Mouse (Mus musculus): ENCODE data around the gene Rnf217. TPM values are rescaled to one million over a fixed set of nuclear protein-coding genes. Genes with fewer than 3 reads are reported as not detected.
A peak's percentile ranks its signal among the peaks of the same experiment; 100 is the strongest.

Gene Rnf217
- polyA plus RNA-seq, 1 experiment from 2014 or later, result 1.7 TPM

DNA sequence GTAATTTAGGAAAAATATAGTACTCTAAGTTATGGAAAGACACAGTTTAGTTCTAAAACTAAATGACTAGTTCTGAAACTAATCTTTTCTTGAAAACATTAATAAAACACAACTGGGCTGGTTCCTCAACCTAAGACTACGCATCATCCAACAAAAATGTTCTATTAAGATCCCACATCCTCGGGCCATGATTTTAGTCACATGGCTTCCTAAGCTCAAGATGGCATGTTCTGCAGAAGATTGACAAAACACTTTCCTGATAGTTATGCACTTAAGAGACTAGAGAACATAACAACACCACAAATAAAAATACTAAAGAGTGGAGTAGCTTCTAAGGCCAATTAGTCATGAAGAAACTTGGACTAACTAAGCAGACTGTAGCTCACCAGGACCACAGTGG, 76.2 kb downstream of the Rnf217 start:
- Histone ChIP-seq H3K36me3 (ENCODE audit: control insufficient read depth, insufficient read depth, low read length) (no peaks in the 10 kb centered on the region), H3K9me3 (ENCODE audit: control insufficient read depth, low read length) (no peaks in the 10 kb centered on the region), H3K9ac (ENCODE audit: low read length) (no peak overlapping the region), H3K27me3 (ENCODE audit: control insufficient read depth, insufficient read depth, low read length) (no peaks in the 10 kb centered on the region), H3K4me3 (ENCODE audit: low read depth, low read length) (no peak overlapping the region), H3K4me1 (ENCODE audit: control insufficient read depth, insufficient read depth, low read length) (peaks cover 6% of the 10 kb centered on the region; the same call in 1 of the 2 replicates), H3K27ac (replicated peaks; ENCODE audit: low read depth, low read length) (no peak overlapping the region), H3K4me2 (ENCODE audit: low read depth, severe bottlenecking) (no peak overlapping the region)
- WGBS, result 90% methylated on average over 2 of the region's 2 CpGs
- DNase-seq (ENCODE audit: low spot score) (no peak), ATAC-seq (ENCODE audit: insufficient number of reproducible peaks, low FRiP score, low TSS enrichment, low read depth) (no peak)

DNA sequence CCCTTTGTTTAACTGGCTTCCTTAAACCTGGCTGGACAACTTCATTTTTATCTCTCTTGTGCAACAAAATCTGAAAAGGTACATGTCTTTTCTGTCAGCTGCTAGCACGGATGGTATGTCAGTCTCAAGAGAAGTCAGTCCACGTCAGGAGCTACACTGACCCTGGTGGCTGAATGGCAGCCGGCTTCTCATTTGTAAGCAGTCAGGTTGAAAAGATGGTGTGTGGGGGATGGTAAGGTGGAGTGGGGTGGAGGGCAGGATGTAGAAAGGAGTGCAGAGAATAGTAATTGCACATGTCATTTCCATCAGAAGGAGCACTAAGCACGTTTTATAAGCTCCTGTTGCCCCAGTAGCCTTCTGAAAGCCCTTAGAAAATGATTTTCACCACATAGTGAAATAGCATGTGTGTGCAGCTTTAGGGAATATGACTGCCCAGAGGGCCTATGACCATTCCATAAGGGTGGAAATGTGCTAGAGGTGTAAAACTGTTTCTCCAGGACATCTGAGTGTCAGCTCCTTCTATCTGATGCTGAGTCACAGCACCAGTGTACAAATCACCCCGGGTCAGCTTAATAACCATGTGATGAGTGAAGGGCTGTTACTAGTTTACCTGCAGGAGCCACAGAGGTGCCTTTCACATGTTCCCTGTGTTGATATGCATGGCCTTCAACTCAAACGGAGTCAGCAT, 80.5 kb downstream of the Rnf217 start:
- H3K36me3 ChIP-seq (ENCODE audit: control insufficient read depth, insufficient read depth, low read length), result no peaks in the 10 kb centered on the region
- no peaks in the 10 kb centered on the region for H3K27me3 ChIP-seq (ENCODE audit: control insufficient read depth, insufficient read depth, low read length)
- no peak overlapping the region for H3K4me3 ChIP-seq (ENCODE audit: low read depth, low read length)
- no peaks in the 10 kb centered on the region for H3K9me3 ChIP-seq (ENCODE audit: control insufficient read depth, low read length)
- H3K4me1 ChIP-seq (ENCODE audit: control insufficient read depth, insufficient read depth, low read length), result peaks cover 6% of the 10 kb centered on the region; the same call in 1 of the 2 replicates
- no peak overlapping the region; the same call in 1 of the 2 replicates for H3K27ac ChIP-seq (replicated peaks; ENCODE audit: low read depth, low read length)
- no peak for ATAC-seq (ENCODE audit: insufficient number of reproducible peaks, low FRiP score, low TSS enrichment, low read depth)
- WGBS, result 31% methylated on average over 6 of the region's 6 CpGs
- no peak overlapping the region for H3K4me2 ChIP-seq (ENCODE audit: low read depth, severe bottlenecking)
- DNase-seq (ENCODE audit: low spot score), result peak; percentile 27
- no peak overlapping the region for H3K9ac ChIP-seq (ENCODE audit: low read length)

- no peak overlapping the region for H3K27ac ChIP-seq (replicated peaks; ENCODE audit: low read depth, low read length)
- H3K36me3 ChIP-seq (ENCODE audit: control insufficient read depth, insufficient read depth, low read length), result no peaks in the 10 kb centered on the region
- H3K9ac ChIP-seq (ENCODE audit: low read length), result no peak overlapping the region
- H3K27me3 ChIP-seq (ENCODE audit: control insufficient read depth, insufficient read depth, low read length), result no peaks in the 10 kb centered on the region
- ATAC-seq (ENCODE audit: insufficient number of reproducible peaks, low FRiP score, low TSS enrichment, low read depth), result no peak
- 92% methylated on average over 3 of the region's 3 CpGs for WGBS
- DNase-seq (ENCODE audit: low spot score), result no peak
- H3K4me2 ChIP-seq (ENCODE audit: low read depth, severe bottlenecking), result no peak overlapping the region
- H3K4me3 ChIP-seq (ENCODE audit: low read depth, low read length), result no peak overlapping the region
- no peaks in the 10 kb centered on the region for H3K9me3 ChIP-seq (ENCODE audit: control insufficient read depth, low read length)
- peaks cover 6% of the 10 kb centered on the region; the same call in 1 of the 2 replicates for H3K4me1 ChIP-seq (ENCODE audit: control insufficient read depth, insufficient read depth, low read length)
Measured at GRCm38 (mm10) chr10:31525705-31526104, 83.3 kb downstream of the Rnf217 start.

DNA sequence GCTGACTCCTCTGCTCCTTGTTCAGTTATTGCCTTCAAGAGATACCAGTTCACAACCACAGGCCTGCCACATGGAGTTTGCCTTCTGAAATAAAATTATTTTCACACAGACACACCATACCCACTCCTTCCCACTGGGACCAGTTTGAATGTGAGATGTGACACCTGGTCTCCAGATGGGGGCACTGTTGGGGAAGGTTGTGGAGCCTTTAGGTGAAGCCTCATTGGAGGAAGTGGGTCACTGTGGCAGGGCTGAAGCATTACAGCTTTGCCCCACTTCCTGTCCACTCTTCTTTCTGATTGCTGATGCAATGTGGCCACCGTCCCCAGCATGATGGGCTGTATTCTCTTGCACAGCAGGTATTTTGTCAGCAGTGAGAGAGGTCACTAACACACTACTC, 89.6 kb downstream of the Rnf217 start:
- ATAC-seq (ENCODE audit: insufficient number of reproducible peaks, low FRiP score, low TSS enrichment, low read depth), result no peak
- WGBS, result 76% methylated on average over 1 of the region's 1 CpGs

GRCm38 (mm10) chr10:31518210-31518609, 90.8 kb downstream of the Rnf217 start:
- ATAC-seq (ENCODE audit: insufficient number of reproducible peaks, low FRiP score, low TSS enrichment, low read depth), result no peak

More for the DNA sequence above, 89.6 kb downstream of the Rnf217 start:
- Histone ChIP-seq H3K27me3 (ENCODE audit: control insufficient read depth, insufficient read depth, low read length) (no peaks in the 10 kb centered on the region), H3K4me3 (ENCODE audit: low read depth, low read length) (no peak overlapping the region), H3K9ac (ENCODE audit: low read length) (no peak overlapping the region), H3K36me3 (ENCODE audit: control insufficient read depth, insufficient read depth, low read length) (no peaks in the 10 kb centered on the region), H3K9me3 (ENCODE audit: control insufficient read depth, low read length) (no peaks in the 10 kb centered on the region), H3K4me1 (ENCODE audit: control insufficient read depth, insufficient read depth, low read length) (no peaks in the 10 kb centered on the region), H3K27ac (replicated peaks; ENCODE audit: low read depth, low read length) (no peak overlapping the region), H3K4me2 (ENCODE audit: low read depth, severe bottlenecking) (no peak overlapping the region)
- no peak for DNase-seq (ENCODE audit: low spot score)

DNA sequence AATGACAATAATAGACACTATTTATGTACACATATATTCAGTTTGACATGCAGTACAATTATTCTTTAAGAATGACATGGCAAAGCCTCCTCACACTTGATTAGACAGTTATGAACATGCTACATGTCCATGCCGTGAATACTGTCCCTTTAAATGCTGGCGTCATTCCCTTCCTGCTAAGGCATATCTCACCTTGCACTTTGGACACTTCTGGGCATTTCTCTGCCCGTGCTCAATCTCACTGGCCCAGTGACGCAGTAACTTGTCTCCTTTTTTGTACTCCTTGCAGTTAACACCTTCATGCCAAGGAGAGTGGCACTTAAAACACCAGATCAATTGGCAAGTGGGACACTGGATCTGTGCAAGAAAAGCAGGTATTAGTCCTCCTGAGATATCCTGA, 91.8 kb downstream of the Rnf217 start:
- H3K27me3 ChIP-seq (ENCODE audit: control insufficient read depth, insufficient read depth, low read length), result no peaks in the 10 kb centered on the region
- ATAC-seq (ENCODE audit: insufficient number of reproducible peaks, low FRiP score, low TSS enrichment, low read depth) (no peak), DNase-seq (ENCODE audit: low spot score) (no peak)
- no peaks in the 10 kb centered on the region for H3K36me3 ChIP-seq (ENCODE audit: control insufficient read depth, insufficient read depth, low read length)
- no peaks in the 10 kb centered on the region for H3K9me3 ChIP-seq (ENCODE audit: control insufficient read depth, low read length)
- H3K4me1 ChIP-seq (ENCODE audit: control insufficient read depth, insufficient read depth, low read length), result no peaks in the 10 kb centered on the region
- no peak overlapping the region for H3K9ac ChIP-seq (ENCODE audit: low read length)
- no peak overlapping the region for H3K4me2 ChIP-seq (ENCODE audit: low read depth, severe bottlenecking)
- 78% methylated on average over 4 of the region's 4 CpGs for WGBS
- no peak overlapping the region for H3K27ac ChIP-seq (replicated peaks; ENCODE audit: low read depth, low read length)
- no peak overlapping the region for H3K4me3 ChIP-seq (ENCODE audit: low read depth, low read length)

More at GRCm38 (mm10) chr10:31518210-31518609, 90.8 kb downstream of the Rnf217 start:
- Histone ChIP-seq H3K9me3 (ENCODE audit: control insufficient read depth, low read length) (no peaks in the 10 kb centered on the region), H3K4me2 (ENCODE audit: low read depth, severe bottlenecking) (no peak overlapping the region), H3K36me3 (ENCODE audit: control insufficient read depth, insufficient read depth, low read length) (no peaks in the 10 kb centered on the region), H3K4me3 (ENCODE audit: low read depth, low read length) (no peak overlapping the region), H3K27me3 (ENCODE audit: control insufficient read depth, insufficient read depth, low read length) (no peaks in the 10 kb centered on the region), H3K4me1 (ENCODE audit: control insufficient read depth, insufficient read depth, low read length) (no peaks in the 10 kb centered on the region), H3K9ac (ENCODE audit: low read length) (no peak overlapping the region), H3K27ac (replicated peaks; ENCODE audit: low read depth, low read length) (no peak overlapping the region)
- DNase-seq (ENCODE audit: low spot score), result no peak
- 94% methylated on average over 4 of the region's 4 CpGs for WGBS

- Histone ChIP-seq H3K9me3 (ENCODE audit: control insufficient read depth, low read length) (no peaks in the 10 kb centered on the region), H3K27me3 (ENCODE audit: control insufficient read depth, insufficient read depth, low read length) (no peaks in the 10 kb centered on the region), H3K4me2 (ENCODE audit: low read depth, severe bottlenecking) (no peak overlapping the region), H3K9ac (ENCODE audit: low read length) (no peak overlapping the region), H3K36me3 (ENCODE audit: control insufficient read depth, insufficient read depth, low read length) (no peaks in the 10 kb centered on the region), H3K4me1 (ENCODE audit: control insufficient read depth, insufficient read depth, low read length) (no peaks in the 10 kb centered on the region), H3K4me3 (ENCODE audit: low read depth, low read length) (no peak overlapping the region), H3K27ac (replicated peaks; ENCODE audit: low read depth, low read length) (no peak overlapping the region)
- WGBS, result 84% methylated on average over 1 of the region's 1 CpGs
- ATAC-seq (ENCODE audit: insufficient number of reproducible peaks, low FRiP score, low TSS enrichment, low read depth) (no peak), DNase-seq (ENCODE audit: low spot score) (no peak)
Measured at GRCm38 (mm10) chr10:31515897-31516296, 93.1 kb downstream of the Rnf217 start.

DNA sequence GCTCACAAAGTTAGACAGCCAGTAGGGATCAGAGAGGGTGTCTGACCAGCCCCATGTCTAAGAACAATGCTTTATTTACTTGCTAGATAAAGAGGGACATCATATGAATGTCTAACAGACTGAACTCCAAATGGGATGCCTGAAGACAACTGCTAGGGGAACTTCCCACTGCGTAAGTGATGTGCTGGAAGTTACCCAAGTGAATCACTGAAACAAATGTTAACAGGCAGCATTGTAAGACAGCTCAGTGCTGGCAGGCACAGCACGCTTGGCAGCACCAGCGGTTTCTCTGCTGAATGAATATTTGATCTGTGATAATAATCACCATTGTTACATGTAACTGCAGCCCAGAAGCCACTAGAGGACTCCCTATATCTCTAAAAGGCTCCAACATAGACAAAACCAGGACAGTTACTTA, 104.8 kb downstream of the Rnf217 start:
- Histone ChIP-seq H3K4me1 (ENCODE audit: control insufficient read depth, insufficient read depth, low read length) (no peaks in the 10 kb centered on the region), H3K4me2 (ENCODE audit: low read depth, severe bottlenecking) (no peak overlapping the region), H3K27me3 (ENCODE audit: control insufficient read depth, insufficient read depth, low read length) (no peaks in the 10 kb centered on the region), H3K9me3 (ENCODE audit: control insufficient read depth, low read length) (no peaks in the 10 kb centered on the region), H3K9ac (ENCODE audit: low read length) (no peak overlapping the region), H3K4me3 (ENCODE audit: low read depth, low read length) (no peak overlapping the region), H3K27ac (replicated peaks; ENCODE audit: low read depth, low read length) (no peak overlapping the region), H3K36me3 (ENCODE audit: control insufficient read depth, insufficient read depth, low read length) (no peaks in the 10 kb centered on the region)
- 89% methylated on average over 3 of the region's 3 CpGs for WGBS
- DNase-seq (ENCODE audit: low spot score), result no peak
- no peak for ATAC-seq (ENCODE audit: insufficient number of reproducible peaks, low FRiP score, low TSS enrichment, low read depth)
